Mouse (Mus musculus) heart, adult 2 months (tissue): ENCODE measurements around the gene Veph1. TPM values are rescaled to one million over a fixed set of nuclear protein-coding genes. Genes with fewer than 3 reads are reported as not detected.

Experiments used
- DNase-seq, 2 experiments: peaks; one replicate each; pipeline ENCODE4 v3.0.0; 2021
- H3K27ac ChIP-seq: fragments of 200-600 bp; 2 replicates; pipeline ENCODE4 v1.8.1; 2022
- H3K27me3 ChIP-seq: fragments of 200-500 bp; 2 replicates; pipeline ENCODE4 v1.6.1; 2012; ENCODE audit warnings: mild to moderate bottlenecking, low read length, inconsistent platforms, mixed read lengths; ENCODE audit not compliant: control insufficient read depth, insufficient read depth
- H3K36me3 ChIP-seq: fragments of 200-500 bp; 2 replicates; pipeline ENCODE4 v1.6.1; 2012; ENCODE audit warnings: low read length, inconsistent platforms; ENCODE audit not compliant: control insufficient read depth, insufficient read depth
- H3K4me1 ChIP-seq: fragments of 200-500 bp; 2 replicates; pipeline ENCODE4 v1.6.1; 2011; ENCODE audit warnings: low read length; ENCODE audit not compliant: control insufficient read depth, insufficient read depth
- H3K4me3 ChIP-seq: fragments of 200-600 bp; 2 replicates; pipeline ENCODE4 v1.8.1; 2022
- H3K79me2 ChIP-seq: fragments of 200-500 bp; replicated peaks from 2 replicates; pipeline ENCODE4 v1.6.1; 2012; ENCODE audit warnings: mild to moderate bottlenecking, inconsistent platforms, low read length, moderate library complexity, mixed read lengths; ENCODE audit not compliant: control insufficient read depth, insufficient read depth
- H3K9ac ChIP-seq: fragments of 200-500 bp; 2 replicates; pipeline ENCODE4 v1.6.1; 2012; ENCODE audit warnings: low read depth, mild to moderate bottlenecking, control low read depth, inconsistent platforms, low read length, mixed read lengths
- CTCF ChIP-seq: fragments of 200-600 bp; IDR thresholded peaks from 2 replicates; pipeline ENCODE4 v1.8.1; 2022; ENCODE audit warnings: antibody characterized with exemption, mild to moderate bottlenecking, moderate library complexity
- EP300 ChIP-seq: fragments of 200-500 bp; IDR thresholded peaks from 2 replicates; pipeline ENCODE4 v1.6.1; 2011; ENCODE audit warnings: low read depth, low read length, control low read depth; ENCODE audit not compliant: insufficient read depth
- POLR2A ChIP-seq: fragments of 200-500 bp; IDR thresholded peaks from 2 replicates; pipeline ENCODE4 v1.6.1; 2011; ENCODE audit warnings: mild to moderate bottlenecking, low read depth, low read length, control low read depth; ENCODE audit not compliant: insufficient read depth
- WGBS: fragments of 180-500 bp; shearing (Covaris S2); methylation state at CpG from one replicate; pipeline ENCODE4 v1.1.7; 2018; 5-methylcytosine and 5-hydroxymethylcytosine counted together
- intact Hi-C: fragments of 180-260 bp; cut with DNase I; formaldehyde crosslinking; loops from one replicate; pipeline ENCODE4 v1.15.1; 2025
- polyA plus RNA-seq: library from polyadenylated mRNA; depleted of rRNA; stranded (reverse); fragments of >200 nt; gene quantifications from 2 replicates; pipeline ENCODE4 v1.2.3, GENCODE M21; 2012
- total RNA-seq, 2 experiments: library from RNA; stranded (reverse); gene quantifications; 2 replicates each; pipeline ENCODE4 v1.2.3; 2021

The Veph1 gene
- total and polyA plus RNA-seq, 3 experiments = 0.04 TPM; not detected in 2

DNA sequence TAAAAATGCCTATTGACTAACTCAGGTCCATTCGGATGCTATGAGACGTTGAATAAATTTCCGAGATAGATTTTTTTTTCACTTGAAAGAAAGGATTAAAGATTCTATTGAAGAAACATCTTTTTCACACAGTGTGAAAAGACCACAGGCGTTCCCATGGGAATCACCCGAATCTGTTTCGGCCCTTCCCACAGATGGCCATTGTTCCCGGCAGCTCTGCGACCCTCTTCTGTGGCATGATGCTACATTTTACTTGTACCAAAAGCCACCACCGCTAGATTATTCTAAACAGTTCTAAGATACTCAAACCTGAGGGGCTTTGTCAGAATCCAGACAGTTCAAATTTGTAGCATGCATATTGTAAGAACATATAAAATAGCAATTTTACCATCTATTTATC is 1.4 kb downstream of the Veph1 start:
- 86% methylated on average over 9 of the region's 9 CpGs for whole genome bisulfite sequencing

DNA sequence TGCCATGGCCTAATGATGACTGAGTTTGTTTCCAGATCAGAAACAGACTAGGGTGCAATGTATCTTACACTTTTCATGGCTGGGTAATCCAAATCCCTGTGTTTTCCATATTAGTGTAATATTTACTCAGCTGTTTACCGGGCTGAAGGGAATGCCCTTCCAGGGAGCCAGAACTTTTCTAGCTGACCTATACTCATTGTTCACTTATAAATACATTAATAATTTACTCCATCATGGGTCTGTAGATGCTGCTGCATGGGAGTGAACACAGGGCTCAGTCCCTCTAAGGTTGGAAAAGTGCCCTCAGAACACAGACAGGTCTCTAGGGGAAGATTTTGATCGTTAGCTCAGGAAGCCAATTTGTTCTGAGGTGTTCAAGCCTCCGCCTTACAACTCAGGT is 1.9 kb downstream of the Veph1 start:
- no peak overlapping the region for H3K4me3 ChIP-seq
- DNase-seq = no peak
- WGBS = 88% methylated on average over 3 of the region's 3 CpGs
- intact Hi-C loops = no loop called here
- H3K27ac ChIP-seq = no peak overlapping the region
- no peak for TF ChIP-seq POLR2A
- no peak for TF ChIP-seq CTCF
- TF ChIP-seq EP300 = no peak
- H3K4me1 ChIP-seq = no peaks in the 10 kb centered on the region
- H3K27me3 ChIP-seq = no peaks in the 10 kb centered on the region
- no peak overlapping the region for H3K9ac ChIP-seq
- H3K36me3 ChIP-seq = no peaks in the 10 kb centered on the region
- H3K79me2 ChIP-seq = no peaks in the 10 kb centered on the region

More for the DNA sequence above, 1.4 kb downstream of the Veph1 start:
- Histone ChIP-seq H3K36me3 (no peaks in the 10 kb centered on the region), H3K27me3 (no peaks in the 10 kb centered on the region), H3K9ac (no peak overlapping the region), H3K79me2 (no peaks in the 10 kb centered on the region), H3K4me3 (no peak overlapping the region), H3K4me1 (no peaks in the 10 kb centered on the region), H3K27ac (no peak overlapping the region)
- intact Hi-C loops = no loop called here
- TF ChIP-seq EP300 (no peak), CTCF (no peak), POLR2A (no peak)
- DNase-seq = no peak

DNA sequence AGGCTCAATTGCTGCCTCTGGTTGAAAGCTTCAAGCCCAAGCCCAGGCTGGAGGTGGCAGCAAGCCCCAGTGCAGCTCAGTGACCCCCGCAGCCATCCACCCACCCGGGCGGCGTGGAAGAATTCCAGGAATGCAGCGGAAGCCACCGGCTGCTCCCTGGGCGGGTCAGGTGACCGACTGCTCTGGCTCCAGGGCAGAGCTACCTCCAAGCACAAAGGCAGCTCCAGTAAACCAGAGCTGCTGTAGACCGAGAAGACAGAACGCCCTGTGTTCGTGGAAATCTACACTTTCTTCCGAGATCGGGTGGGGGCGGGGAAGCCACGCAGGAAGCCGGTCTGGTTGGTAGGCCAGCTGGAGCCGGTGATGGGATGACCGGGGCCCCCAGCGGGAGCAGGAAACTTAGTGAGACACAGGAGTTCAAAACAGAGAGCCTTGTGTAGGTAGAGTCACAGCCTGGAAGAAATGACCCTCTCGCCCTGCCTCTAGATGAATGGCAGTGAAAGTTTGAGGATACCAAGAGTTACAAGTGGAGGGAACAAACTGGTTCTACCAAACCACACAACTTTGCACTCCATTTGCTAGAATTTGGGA is 4.2 kb downstream of the Veph1 start:
- 5% methylated on average over 20 of the region's 20 CpGs for WGBS
- Histone ChIP-seq H3K27ac (no peak overlapping the region), H3K4me3 (no peak overlapping the region), H3K27me3 (no peaks in the 10 kb centered on the region), H3K9ac (no peak overlapping the region), H3K36me3 (no peaks in the 10 kb centered on the region), H3K4me1 (no peaks in the 10 kb centered on the region), H3K79me2 (no peaks in the 10 kb centered on the region)
- TF ChIP-seq POLR2A = no peak
- TF ChIP-seq EP300 = no peak
- TF ChIP-seq CTCF = no peak
- intact Hi-C loops = no loop called here
- DNase-seq = peak in 1 of 2 experiments; percentile 7

DNA sequence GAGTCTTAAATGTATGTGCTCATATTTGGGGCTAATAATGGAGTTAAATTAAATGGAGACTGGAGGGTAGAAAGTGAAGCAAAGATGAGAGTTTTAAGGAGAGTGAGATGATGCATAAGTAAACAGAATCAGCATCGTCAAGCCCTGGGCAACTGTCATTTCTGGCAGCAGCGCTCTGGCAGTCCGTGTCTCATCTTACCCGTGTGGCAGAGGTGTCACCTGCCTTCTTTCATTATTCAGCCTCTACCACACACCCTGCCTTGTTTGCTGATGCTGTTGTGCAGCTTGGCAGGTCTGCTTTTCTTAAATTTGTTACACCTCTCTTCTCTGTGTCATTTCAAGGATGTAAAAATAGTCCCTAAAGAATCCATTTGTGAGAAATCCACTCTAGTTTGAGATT is 33.4 kb downstream of the Veph1 start:
- no peak overlapping the region for H3K9ac ChIP-seq
- no peak overlapping the region for H3K4me3 ChIP-seq
- 82% methylated on average over 4 of the region's 4 CpGs for WGBS
- H3K4me1 ChIP-seq = no peaks in the 10 kb centered on the region
- intact Hi-C loops = no loop called here
- TF ChIP-seq CTCF (no peak), POLR2A (no peak), EP300 (no peak)
- no peaks in the 10 kb centered on the region for H3K79me2 ChIP-seq
- no peak overlapping the region for H3K27ac ChIP-seq
- no peak for DNase-seq
- H3K36me3 ChIP-seq = no peaks in the 10 kb centered on the region
- no peaks in the 10 kb centered on the region for H3K27me3 ChIP-seq

DNA sequence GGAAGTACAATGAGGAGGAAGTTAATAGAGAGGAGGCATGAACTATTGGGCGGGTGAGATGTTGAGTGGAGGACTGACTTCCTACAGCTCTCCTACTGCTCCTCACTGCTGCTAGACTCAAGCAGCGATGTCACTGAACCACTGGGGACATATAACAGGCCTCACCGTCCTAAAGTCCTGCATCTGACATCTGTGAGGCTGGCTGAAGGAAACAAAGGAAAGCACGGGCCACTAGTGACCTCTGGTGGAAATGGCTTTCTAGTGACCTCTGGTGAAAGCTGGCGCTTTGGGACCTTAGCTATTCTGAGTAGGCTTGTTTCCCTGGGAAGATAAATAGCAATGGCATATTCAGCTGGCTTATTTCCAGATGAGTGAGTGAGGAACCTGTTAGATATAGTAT is 34.3 kb downstream of the Veph1 start:
- Histone ChIP-seq H3K9ac (no peak overlapping the region), H3K27me3 (no peaks in the 10 kb centered on the region), H3K4me3 (no peak overlapping the region), H3K79me2 (no peaks in the 10 kb centered on the region), H3K4me1 (no peaks in the 10 kb centered on the region), H3K36me3 (no peaks in the 10 kb centered on the region), H3K27ac (no peak overlapping the region)
- WGBS = 24% methylated on average over 5 of the region's 5 CpGs
- peak; percentile 13 to 41 for DNase-seq
- TF ChIP-seq CTCF (peak; percentile 63), EP300 (no peak)
- intact Hi-C loops = no loop called here

DNA sequence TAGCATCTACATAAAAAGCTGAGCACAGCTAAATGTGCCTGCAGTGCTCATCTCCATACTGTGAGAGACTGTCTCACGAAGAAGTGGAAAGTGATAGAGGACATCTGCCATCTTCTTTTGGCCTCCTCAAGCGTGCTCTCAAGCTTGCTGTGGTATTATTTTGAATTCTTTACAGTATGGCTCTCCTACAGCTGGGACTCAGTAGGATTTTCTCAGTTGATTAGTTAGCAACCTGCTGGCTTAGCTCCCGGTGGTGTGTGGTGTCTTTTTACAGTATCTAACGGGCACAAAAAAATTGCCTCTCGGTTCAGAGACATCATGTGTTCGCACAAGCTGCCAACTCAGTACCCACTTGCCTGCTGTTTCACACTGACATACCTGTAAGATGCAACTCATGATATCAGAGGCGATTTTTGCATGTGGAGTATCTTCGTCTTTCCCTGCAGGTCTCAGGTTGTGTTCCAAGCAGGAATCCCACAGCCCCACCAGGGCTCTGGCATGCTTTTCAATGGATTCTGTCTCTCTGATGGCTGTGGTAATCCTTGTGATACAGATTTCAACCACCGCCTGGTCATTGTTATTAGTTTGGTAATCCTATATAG is 42.0 kb downstream of the Veph1 start:
- intact Hi-C loops = no loop called here
- no peak overlapping the region for H3K4me3 ChIP-seq
- WGBS = 76% methylated on average over 9 of the region's 9 CpGs

More for the DNA sequence above, 42.0 kb downstream of the Veph1 start:
- Histone ChIP-seq H3K27me3 (no peaks in the 10 kb centered on the region), H3K9ac (no peak overlapping the region), H3K36me3 (no peaks in the 10 kb centered on the region), H3K4me1 (no peaks in the 10 kb centered on the region), H3K79me2 (no peaks in the 10 kb centered on the region), H3K27ac (no peak overlapping the region)
- no peak for DNase-seq
- TF ChIP-seq EP300 (no peak), CTCF (no peak), POLR2A (no peak)
